Mouse (Mus musculus) spleen, embryonic (tissue): ENCODE results near the gene Chchd3.

Experiments used
- CTCF ChIA-PET: fragments of 350-600 bp; sonication (Branson Sonifier 250); formaldehyde crosslinking; loops from one replicate; lab custom pipeline; 2022; lab: Charles Lee

The Chchd3 gene

GRCm38 (mm10) chr6:32807771-32808170 is 252.3 kb downstream of the Chchd3 start:
- CTCF ChIA-PET, result no interaction called here

DNA sequence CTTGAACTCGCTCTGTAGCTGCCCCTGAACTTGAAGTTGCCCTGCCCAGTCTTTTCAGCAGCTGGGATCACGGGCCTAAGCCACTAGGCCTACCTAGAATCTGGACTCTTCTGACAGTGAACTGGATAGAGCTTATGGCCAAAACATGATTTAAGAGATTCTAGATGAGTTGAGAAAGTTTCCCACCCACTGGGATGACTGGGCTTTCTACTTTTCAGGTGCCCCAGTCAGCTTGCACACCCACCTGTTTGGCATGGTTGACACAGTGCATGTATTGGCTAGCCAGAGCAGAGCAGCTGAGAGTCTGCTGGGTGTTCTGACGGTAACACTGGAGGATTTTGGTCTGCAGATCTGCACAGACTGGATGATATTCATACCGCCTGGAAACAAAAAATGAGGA is 256.4 kb downstream of the Chchd3 start:
- CTCF ChIA-PET, result no interaction called here

DNA sequence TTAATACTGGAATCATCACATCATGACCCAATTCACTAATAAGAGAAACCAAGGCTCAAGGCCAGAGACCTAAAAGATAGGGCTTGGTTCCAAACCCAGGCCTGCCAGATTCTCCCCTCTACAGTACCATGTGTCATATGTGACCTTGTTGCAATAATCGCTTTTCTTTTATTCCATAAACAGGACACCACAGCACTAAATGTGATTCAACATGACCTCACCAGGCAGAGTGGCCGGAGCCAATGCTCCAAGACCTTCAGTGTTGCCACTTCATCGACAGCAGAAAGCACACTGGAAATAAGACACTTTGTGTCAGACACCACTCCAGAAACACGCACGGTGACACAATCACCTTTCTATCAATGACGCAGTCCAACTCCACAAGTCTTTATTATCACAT is 258.3 kb downstream of the Chchd3 start:
- CTCF ChIA-PET, result no interaction called here

GRCm38 (mm10) chr6:32797525-32797924 is 262.5 kb downstream of the Chchd3 start:
- CTCF ChIA-PET, result no interaction called here

DNA sequence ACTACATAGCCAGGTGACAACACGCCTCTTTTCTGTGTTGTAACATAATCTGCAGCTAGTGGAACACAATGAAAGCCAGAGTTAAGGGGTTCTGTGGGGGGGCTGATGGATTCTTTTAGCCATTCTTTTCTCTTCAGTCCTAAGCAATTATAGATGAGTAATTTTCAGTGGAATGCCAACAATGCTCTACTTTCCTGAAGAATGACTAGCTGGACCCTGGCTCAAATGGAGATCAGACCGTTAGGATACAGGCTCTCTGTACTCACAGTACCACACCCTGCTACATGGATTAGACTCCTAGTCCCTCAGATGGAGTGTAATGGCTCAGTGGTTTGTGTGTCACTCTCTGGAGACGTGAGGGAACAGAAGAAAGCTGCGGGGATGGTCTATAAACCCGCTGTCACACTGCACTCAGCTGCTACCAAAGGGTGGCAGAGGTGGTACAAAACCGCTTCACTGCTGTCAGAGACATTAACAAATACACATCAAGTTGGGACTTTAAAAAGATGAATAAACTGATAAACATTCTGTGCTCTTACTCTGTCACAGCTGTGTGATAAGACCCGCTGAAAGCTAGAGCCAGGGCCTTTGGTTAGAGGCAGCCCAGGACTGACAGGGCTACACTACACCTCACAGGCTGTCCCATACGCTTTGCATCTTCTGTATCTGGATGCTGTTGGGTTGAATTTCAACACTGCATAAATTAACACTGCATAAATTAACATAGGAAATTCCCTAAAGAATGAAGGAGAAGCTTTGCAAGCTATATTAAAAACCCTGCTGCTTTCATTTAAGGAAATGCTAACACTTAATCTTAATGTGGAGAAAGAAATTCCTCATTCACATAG is 264.2 kb downstream of the Chchd3 start:
- CTCF ChIA-PET, result interaction anchor here (0.6 kb wide), 1 partner anchor 15 kb away, joined by 3 read pairs; no protein-coding TSS in a partner anchor

GRCm38 (mm10) chr6:32793575-32793974 is 266.5 kb downstream of the Chchd3 start:
- CTCF ChIA-PET, result no interaction called here

DNA sequence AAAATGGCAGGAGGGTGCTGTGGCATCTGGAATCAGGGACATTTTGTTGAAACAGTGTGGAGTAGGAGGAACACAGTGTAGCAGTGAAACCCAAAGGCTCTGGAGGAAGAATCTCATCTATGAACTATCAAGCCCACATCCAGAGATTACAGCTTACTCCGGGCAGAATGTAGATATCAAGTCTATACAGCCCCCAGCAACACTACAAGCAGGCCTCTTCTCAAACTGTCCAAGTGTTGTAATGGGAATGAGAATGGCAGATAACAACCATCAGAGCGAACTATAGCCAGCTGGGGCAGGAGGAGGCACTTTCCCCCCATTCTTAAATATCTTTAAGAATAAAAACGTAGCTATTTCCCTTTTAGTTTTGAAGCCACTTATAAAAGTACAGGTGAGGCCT is 266.9 kb downstream of the Chchd3 start:
- CTCF ChIA-PET, result no interaction called here

GRCm38 (mm10) chr6:32790487-32790886 is 269.6 kb downstream of the Chchd3 start:
- CTCF ChIA-PET, result no interaction called here

GRCm38 (mm10) chr6:32787399-32787798 is 272.7 kb downstream of the Chchd3 start:
- CTCF ChIA-PET, result interaction anchor here (0.7 kb wide), 1 partner anchor 9 kb away, joined by 4 read pairs; no protein-coding TSS in a partner anchor

- CTCF ChIA-PET, result no interaction called here
These were observed 273.9 kb downstream of the Chchd3 start for GRCm38 (mm10) chr6:32786196-32786595.

GRCm38 (mm10) chr6:32783102-32783501 is 277.0 kb downstream of the Chchd3 start:
- CTCF ChIA-PET, result no interaction called here

DNA sequence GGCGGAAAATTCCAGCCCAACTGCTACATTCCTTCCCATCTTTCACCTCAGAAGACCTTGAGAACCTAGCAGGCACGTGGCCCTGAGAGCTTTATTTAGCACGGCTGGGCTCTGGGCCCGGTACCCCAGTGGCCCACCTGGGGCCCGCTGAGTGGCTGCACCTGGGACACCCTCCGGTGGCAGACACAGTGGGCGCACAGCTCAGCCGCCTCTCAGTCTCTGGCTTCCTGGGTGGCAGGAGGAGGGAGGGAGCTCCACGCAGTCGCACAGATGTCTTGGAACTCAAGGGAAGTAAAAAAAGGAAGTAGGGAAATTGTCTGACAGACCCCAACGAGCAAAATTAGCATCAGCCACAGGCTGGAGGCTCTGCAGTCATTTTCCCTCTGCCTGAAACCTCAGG is 279.5 kb downstream of the Chchd3 start:
- CTCF ChIA-PET, result no interaction called here

GRCm38 (mm10) chr6:32776384-32776783 is 283.7 kb downstream of the Chchd3 start:
- CTCF ChIA-PET, result no interaction called here

DNA sequence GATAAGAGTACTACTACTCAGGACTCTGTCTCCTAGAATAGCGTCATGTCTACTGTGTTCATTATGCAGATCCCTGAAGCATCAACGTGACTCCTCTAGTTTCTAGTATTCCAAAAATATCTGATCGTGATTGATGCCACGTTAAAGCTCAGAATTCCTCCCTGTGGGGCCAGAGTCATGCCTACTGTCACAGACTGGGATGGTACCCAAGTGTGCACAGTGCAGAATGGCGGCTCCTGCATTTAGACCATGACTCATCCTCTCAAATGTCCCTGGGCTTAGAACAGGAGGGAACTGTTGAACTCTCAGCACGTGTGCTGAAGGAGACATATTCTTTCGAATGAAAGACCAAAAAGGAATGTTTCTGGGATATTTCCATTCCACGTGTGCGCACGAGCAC is 305.5 kb downstream of the Chchd3 start:
- CTCF ChIA-PET, result no interaction called here

DNA sequence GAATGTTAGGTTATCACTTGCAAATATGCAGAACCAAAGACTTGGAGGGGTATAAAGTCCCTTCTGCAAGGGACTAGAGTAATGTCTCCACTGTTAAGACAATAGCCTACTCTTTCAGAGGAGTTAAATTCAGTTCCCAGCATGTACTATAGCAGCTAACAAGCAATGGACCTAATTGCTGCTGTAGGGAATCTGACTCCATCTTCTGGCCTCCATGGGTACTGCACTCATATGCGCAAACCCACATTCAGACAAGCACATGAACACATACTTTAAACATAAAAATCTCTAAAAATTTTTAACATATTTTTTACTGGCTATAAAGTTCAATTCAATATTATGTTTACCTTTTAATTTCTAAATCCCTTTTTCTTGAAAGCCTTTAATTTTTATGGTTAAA is 310.2 kb downstream of the Chchd3 start:
- CTCF ChIA-PET, result no interaction called here

DNA sequence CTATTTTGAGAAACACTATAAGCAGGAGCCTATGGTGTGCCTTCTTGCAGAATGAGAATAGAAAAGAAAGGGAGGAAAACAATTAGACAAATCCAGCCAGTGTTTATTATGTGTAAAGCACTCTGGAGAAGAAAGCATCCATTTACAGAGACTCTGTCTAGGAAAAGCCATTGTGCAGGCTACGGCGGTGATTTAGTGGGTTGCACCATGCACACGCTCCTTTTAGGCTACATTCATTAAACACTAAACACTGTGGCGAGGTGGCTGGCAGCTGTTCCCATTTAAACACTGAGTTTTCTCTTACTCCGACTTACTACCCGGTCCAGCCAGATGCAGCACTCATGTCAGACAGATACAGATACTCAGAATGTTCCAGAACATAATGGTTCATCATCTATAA is 311.3 kb downstream of the Chchd3 start:
- CTCF ChIA-PET, result no interaction called here

DNA sequence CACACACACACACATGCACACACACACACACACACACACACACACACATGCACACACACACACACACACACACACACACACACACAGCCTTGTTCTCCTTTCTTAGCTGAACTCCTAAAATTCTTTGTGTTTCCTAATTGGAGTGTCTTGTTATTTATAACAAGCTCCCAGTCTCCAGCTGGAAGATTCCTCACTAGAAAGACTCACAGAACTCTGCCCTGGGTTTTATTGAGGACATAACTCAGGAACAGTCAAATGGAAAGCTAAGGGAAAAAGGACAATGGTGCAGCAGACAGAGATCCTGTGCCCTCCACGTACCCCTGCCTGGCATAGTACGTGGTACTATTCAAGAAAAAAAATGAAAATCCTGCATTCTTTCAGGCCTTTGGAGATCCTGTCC is 312.7 kb downstream of the Chchd3 start:
- CTCF ChIA-PET, result interaction anchor here (0.6 kb wide), 1 partner anchor 1019 kb away, joined by 3 read pairs; no protein-coding TSS in a partner anchor
